In the genomic region with DNA sequence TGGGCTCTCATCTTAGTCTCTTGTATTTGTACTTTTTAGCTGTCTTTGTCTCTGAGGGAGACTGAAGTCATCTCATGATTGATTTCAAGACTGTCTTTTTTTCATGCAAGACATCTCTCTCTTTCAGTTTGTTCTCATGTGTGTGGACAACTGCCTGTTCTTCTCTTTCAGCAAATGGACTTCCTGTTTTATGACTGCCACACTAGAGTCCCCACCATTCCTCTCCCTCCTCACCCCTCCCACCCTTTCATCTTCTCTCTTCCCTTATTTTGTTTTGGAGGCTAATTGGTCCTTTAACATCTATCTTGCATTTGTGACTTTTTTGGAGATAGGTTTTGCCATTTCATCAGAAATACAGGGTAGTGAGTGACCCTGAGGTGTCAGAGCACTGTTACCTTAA, we compare ENCODE assay signal across 21 mouse cellular contexts.
"Had no signal": no experiment of that assay in that cellular context is flagged by ENCODE, and none has a peak within 500 bp of the region (broad histone marks: within the 10 kb centered on the region; RNA-seq: fewer than 3 reads in every experiment).

No protein-coding gene starts in this region.

- DNase-seq: lung, adult 18-20 months; lung, embryonic 14.5 days; lung, postnatal 10 days; lung, postnatal 4 days; retina, postnatal 1 day; right cerebral cortex, adult 18-20 months; right cerebral cortex, postnatal 25 days; right cerebral cortex, postnatal 4 days; spleen, adult 18-20 months; thymus, postnatal 14 days; thymus, postnatal 36 days had no signal

- H3K4me3 ChIP-seq: megakaryocyte, embryonic 14.5 days; midbrain, embryonic 10.5 days; midbrain, embryonic 13.5 days; myocyte; neural tube, embryonic 13.5 days; neural tube, embryonic 15.5 days; stomach, embryonic 15.5 days had no signal

- H3K27ac ChIP-seq: liver, embryonic 14.5 days; midbrain, embryonic 10.5 days; midbrain, embryonic 13.5 days; neural tube, embryonic 13.5 days; neural tube, embryonic 15.5 days; stomach, embryonic 15.5 days; stomach, postnatal 0 days had no signal

- H3K36me3 ChIP-seq: midbrain, embryonic 10.5 days; midbrain, embryonic 13.5 days; neural tube, embryonic 13.5 days; neural tube, embryonic 15.5 days; stomach, embryonic 15.5 days had no signal

- H3K27me3 ChIP-seq: megakaryocyte, embryonic 14.5 days; midbrain, embryonic 13.5 days; neural tube, embryonic 13.5 days; neural tube, embryonic 15.5 days; stomach, embryonic 15.5 days had no signal

- H3K9me3 ChIP-seq: megakaryocyte, embryonic 14.5 days; midbrain, embryonic 10.5 days; midbrain, embryonic 13.5 days; neural tube, embryonic 13.5 days; neural tube, embryonic 15.5 days; stomach, embryonic 15.5 days had no signal

- H3K4me2 ChIP-seq: lung, embryonic 14.5 days; midbrain, embryonic 13.5 days; neural tube, embryonic 13.5 days; neural tube, embryonic 15.5 days; stomach, embryonic 15.5 days had no signal

- H3K4me1 ChIP-seq: midbrain, embryonic 10.5 days; midbrain, embryonic 13.5 days; neural tube, embryonic 13.5 days; neural tube, embryonic 15.5 days; stomach, embryonic 15.5 days had no signal

- ATAC-seq: midbrain, embryonic 13.5 days; midbrain, embryonic 16.5 days had no signal

- H3K9ac ChIP-seq: liver, embryonic 14.5 days; lung, embryonic 14.5 days; midbrain, embryonic 13.5 days; neural tube, embryonic 13.5 days; neural tube, embryonic 15.5 days; stomach, embryonic 15.5 days had no signal
